ENCODE assay signal across 20 mouse cellular contexts in genomic region chr6:47285742-47286141, GRCm38 (mm10).
DNase-seq lines count a peak whose midpoint lies in the region; ATAC-seq and TF ChIP-seq lines count a peak whose summit lies in the region.
"Had no signal": no experiment of that assay in that cellular context is flagged by ENCODE, and none has a peak within 500 bp of the region (broad histone marks: within the 10 kb centered on the region; RNA-seq: fewer than 3 reads in every experiment).

No protein-coding gene starts in this region.

- H3K9ac ChIP-seq in forebrain, embryonic 12.5 days, result no peak overlapping the region
- H3K9ac ChIP-seq in forebrain, postnatal 0 days, result no peak overlapping the region
- no peak overlapping the region for H3K9ac ChIP-seq in kidney, embryonic 15.5 days
- no peak overlapping the region for H3K9ac ChIP-seq in forebrain, embryonic 16.5 days (replicated peaks; ENCODE audit: low read depth, low read length)
- H3K9ac ChIP-seq in neural tube, embryonic 13.5 days, result no peak overlapping the region
- H3K9ac ChIP-seq in liver, postnatal 0 days (replicated peaks), result no peak overlapping the region
- H3K9ac ChIP-seq: liver, embryonic 12.5 days; lung, embryonic 15.5 days had no signal

- no peak for TF ChIP-seq CTCF in forebrain, postnatal 0 days (IDR thresholded peaks at IDR 0.05; ENCODE audit: low read depth)
- TF ChIP-seq CTCF in liver, postnatal 0 days (IDR thresholded peaks at IDR 0.05; ENCODE audit: low read depth), result no peak

- no peak overlapping the region for H3K4me2 ChIP-seq in forebrain, embryonic 12.5 days
- H3K4me2 ChIP-seq in forebrain, postnatal 0 days (ENCODE audit: low read depth), result no peak overlapping the region
- H3K4me2 ChIP-seq in kidney, embryonic 15.5 days, result no peak overlapping the region
- H3K4me2 ChIP-seq in forebrain, embryonic 16.5 days (ENCODE audit: low read length), result no peak overlapping the region
- no peak overlapping the region for H3K4me2 ChIP-seq in neural tube, embryonic 13.5 days
- no peak overlapping the region for H3K4me2 ChIP-seq in liver, postnatal 0 days (ENCODE audit: low read depth, low read length)
- H3K4me2 ChIP-seq: liver, embryonic 12.5 days; lung, embryonic 15.5 days had no signal

- no peak for ATAC-seq in forebrain, embryonic 12.5 days (ENCODE audit: low FRiP score)
- no peak for ATAC-seq in forebrain, postnatal 0 days
- ATAC-seq in kidney, embryonic 15.5 days (replicated peaks; ENCODE audit: low FRiP score), result 0 out of 2 replicates have a peak, but pooled peaks have one; percentile 7
- no peak for ATAC-seq in forebrain, embryonic 16.5 days
- ATAC-seq in neural tube, embryonic 13.5 days (ENCODE audit: low read depth), result peak; percentile 29; the same call in 1 of the 2 replicates
- no peak for ATAC-seq in liver, postnatal 0 days
- ATAC-seq: liver, embryonic 12.5 days had no signal

- no peak for TF ChIP-seq EP300 in liver, postnatal 0 days (IDR thresholded peaks at IDR 0.05; ENCODE audit: low read depth)

- H3K9me3 ChIP-seq in forebrain, embryonic 12.5 days, result no peaks in the 10 kb centered on the region
- no peaks in the 10 kb centered on the region for H3K9me3 ChIP-seq in forebrain, postnatal 0 days (ENCODE audit: low read length)
- no peaks in the 10 kb centered on the region for H3K9me3 ChIP-seq in kidney, embryonic 15.5 days (replicated peaks)
- H3K9me3 ChIP-seq in forebrain, embryonic 16.5 days (ENCODE audit: control insufficient read depth, low read length), result no peaks in the 10 kb centered on the region
- H3K9me3 ChIP-seq in neural tube, embryonic 13.5 days, result no peaks in the 10 kb centered on the region
- no peaks in the 10 kb centered on the region for H3K9me3 ChIP-seq in liver, postnatal 0 days (ENCODE audit: low read length)
- H3K9me3 ChIP-seq: liver, embryonic 12.5 days; lung, embryonic 15.5 days had no signal

- peaks cover 29% of the 10 kb centered on the region for H3K4me1 ChIP-seq in forebrain, embryonic 12.5 days
- peaks cover 13% of the 10 kb centered on the region; the same call in 1 of the 2 replicates for H3K4me1 ChIP-seq in forebrain, postnatal 0 days (ENCODE audit: insufficient read depth)
- H3K4me1 ChIP-seq in kidney, embryonic 15.5 days, result 0 out of 2 replicates have a peak, but pooled peaks cover 2% of the 10 kb centered on the region
- H3K4me1 ChIP-seq in forebrain, embryonic 16.5 days (replicated peaks; ENCODE audit: control insufficient read depth, insufficient read depth, low read length), result peaks cover 23% of the 10 kb centered on the region
- peaks cover 23% of the 10 kb centered on the region for H3K4me1 ChIP-seq in neural tube, embryonic 13.5 days (replicated peaks)
- H3K4me1 ChIP-seq in liver, postnatal 0 days (ENCODE audit: insufficient read depth), result no peaks in the 10 kb centered on the region
- H3K4me1 ChIP-seq: liver, embryonic 12.5 days had no signal

- H3K4me3 ChIP-seq in forebrain, embryonic 12.5 days (replicated peaks), result no peak overlapping the region
- H3K4me3 ChIP-seq in forebrain, postnatal 0 days (ENCODE audit: low read depth, low read length), result no peak overlapping the region
- no peak overlapping the region for H3K4me3 ChIP-seq in kidney, embryonic 15.5 days (replicated peaks)
- H3K4me3 ChIP-seq in forebrain, embryonic 16.5 days (replicated peaks; ENCODE audit: low read length), result no peak overlapping the region
- no peak overlapping the region for H3K4me3 ChIP-seq in neural tube, embryonic 13.5 days
- no peak overlapping the region for H3K4me3 ChIP-seq in liver, postnatal 0 days (ENCODE audit: low read depth, low read length)
- H3K4me3 ChIP-seq: left cerebral cortex, adult 2 months; liver, embryonic 12.5 days; lung, embryonic 15.5 days had no signal

- H3K36me3 ChIP-seq in forebrain, embryonic 12.5 days (replicated peaks), result no peaks in the 10 kb centered on the region
- no peaks in the 10 kb centered on the region for H3K36me3 ChIP-seq in forebrain, postnatal 0 days (ENCODE audit: insufficient read depth)
- no peaks in the 10 kb centered on the region for H3K36me3 ChIP-seq in kidney, embryonic 15.5 days
- H3K36me3 ChIP-seq in forebrain, embryonic 16.5 days (ENCODE audit: control insufficient read depth, insufficient read depth), result no peaks in the 10 kb centered on the region
- H3K36me3 ChIP-seq in neural tube, embryonic 13.5 days, result no peaks in the 10 kb centered on the region
- no peaks in the 10 kb centered on the region for H3K36me3 ChIP-seq in liver, postnatal 0 days (replicated peaks; ENCODE audit: insufficient read depth, low read length)
- H3K36me3 ChIP-seq: liver, embryonic 12.5 days; lung, embryonic 15.5 days had no signal

- no peak for DNase-seq in forebrain, postnatal 0 days
- DNase-seq in kidney, postnatal 36 days, result no peak
- no peak for DNase-seq in adrenal gland, adult 2 months
- DNase-seq in liver, postnatal 0 days, result no peak
- DNase-seq: adrenal gland, postnatal 25 days; cerebellum, adult 2 months; gastrocnemius, postnatal 10 days; kidney, postnatal 10 days; retina, postnatal 1 day; right cerebral cortex, postnatal 4 days; thymus, postnatal 25 days had no signal

- 41% methylated on average over 1 of the region's 1 CpGs for WGBS in forebrain, embryonic 12.5 days
- WGBS in forebrain, postnatal 0 days, result 56% methylated on average over 1 of the region's 1 CpGs
- WGBS in kidney, embryonic 15.5 days, result 35% methylated on average over 1 of the region's 1 CpGs
- WGBS in forebrain, embryonic 16.5 days, result 59% methylated on average over 1 of the region's 1 CpGs
- WGBS in neural tube, embryonic 13.5 days, result 60% methylated on average over 1 of the region's 1 CpGs
- 11% methylated on average over 1 of the region's 1 CpGs for WGBS in liver, postnatal 0 days (ENCODE audit: insufficient replicate concordance)

- 0 out of 2 replicates have a peak overlapping the region, but pooled peaks have one; percentile 2 for H3K27ac ChIP-seq in forebrain, embryonic 12.5 days
- no peak overlapping the region for H3K27ac ChIP-seq in forebrain, postnatal 0 days (ENCODE audit: low read depth, low read length)
- no peak overlapping the region for H3K27ac ChIP-seq in kidney, embryonic 15.5 days
- H3K27ac ChIP-seq in forebrain, embryonic 16.5 days (ENCODE audit: low read length), result peak overlapping the region; percentile 37; the same call in 1 of the 2 replicates
- 0 out of 2 replicates have a peak overlapping the region, but pooled peaks have one; percentile 49 for H3K27ac ChIP-seq in neural tube, embryonic 13.5 days (replicated peaks)
- no peak overlapping the region for H3K27ac ChIP-seq in liver, postnatal 0 days (ENCODE audit: low read depth)
- H3K27ac ChIP-seq: left cerebral cortex, adult 2 months; liver, embryonic 12.5 days; lung, embryonic 15.5 days; macrophage had no signal

- no peaks in the 10 kb centered on the region for H3K27me3 ChIP-seq in forebrain, embryonic 12.5 days
- H3K27me3 ChIP-seq in forebrain, postnatal 0 days (ENCODE audit: insufficient read depth, low read length), result no peaks in the 10 kb centered on the region
- no peaks in the 10 kb centered on the region for H3K27me3 ChIP-seq in kidney, embryonic 15.5 days
- H3K27me3 ChIP-seq in forebrain, embryonic 16.5 days (replicated peaks; ENCODE audit: control insufficient read depth, insufficient read depth, low read length), result no peaks in the 10 kb centered on the region
- H3K27me3 ChIP-seq in neural tube, embryonic 13.5 days, result no peaks in the 10 kb centered on the region
- no peaks in the 10 kb centered on the region for H3K27me3 ChIP-seq in liver, postnatal 0 days (ENCODE audit: insufficient read depth, low read length)
- H3K27me3 ChIP-seq: CH12.LX; liver, embryonic 12.5 days; lung, embryonic 15.5 days had no signal

Comparison
In these comparisons a context has a peak if more than half of its experiments do, and no peak if none do; other contexts are left out.
1. H3K27ac ChIP-seq: peak in forebrain, embryonic 12.5 days (single experiment), forebrain, embryonic 16.5 days (single experiment) and neural tube, embryonic 13.5 days (single experiment); none in forebrain, postnatal 0 days (single experiment), kidney, embryonic 15.5 days (single experiment) and liver, postnatal 0 days (single experiment).
2. ATAC-seq: peak in kidney, embryonic 15.5 days (single experiment) and neural tube, embryonic 13.5 days (single experiment); none in forebrain, embryonic 12.5 days (single experiment), forebrain, postnatal 0 days (single experiment), forebrain, embryonic 16.5 days (single experiment) and liver, postnatal 0 days (single experiment).